Mouse (Mus musculus) testis, postnatal 10 days (tissue): ENCODE results near the gene Prkar1a.
"Not testable (repeated sequence)": the region's sequence is repeated elsewhere in the genome, so short reads cannot be mapped to it uniquely, and the experiment has no call there.

Experiments used
- DNase-seq: peaks from one replicate; pipeline ENCODE4 v3.0.0; 2021; ENCODE audit warnings: low spot score

The Prkar1a gene

GRCm38 (mm10) chr11:109648510-109648909 lies 695 bp upstream of the Prkar1a start:
- DNase-seq = no peak

GRCm38 (mm10) chr11:109649975-109650701 lies 933 bp downstream of the Prkar1a start:
- peak; percentile 81 for DNase-seq

- DNase-seq = peak; percentile 92
Observed at GRCm38 (mm10) chr11:109650788-109651565, 1.8 kb downstream of the Prkar1a start.

GRCm38 (mm10) chr11:109651566-109652024 lies 2.4 kb downstream of the Prkar1a start:
- DNase-seq = peak; percentile 60

GRCm38 (mm10) chr11:109652505-109652904 lies 3.3 kb downstream of the Prkar1a start:
- no peak for DNase-seq

GRCm38 (mm10) chr11:109653201-109653600 lies 4.0 kb downstream of the Prkar1a start:
- DNase-seq = no peak

GRCm38 (mm10) chr11:109654581-109654980 lies 5.4 kb downstream of the Prkar1a start:
- no peak for DNase-seq

- no peak for DNase-seq
Observed at GRCm38 (mm10) chr11:109656232-109656631, 7.0 kb downstream of the Prkar1a start.

GRCm38 (mm10) chr11:109660526-109660925 lies 11.3 kb downstream of the Prkar1a start:
- DNase-seq = not testable (repeated sequence)

- DNase-seq = no peak
Observed at GRCm38 (mm10) chr11:109664293-109664692, 15.1 kb downstream of the Prkar1a start.

GRCm38 (mm10) chr11:109665424-109665823 lies 16.2 kb downstream of the Prkar1a start:
- no peak for DNase-seq

GRCm38 (mm10) chr11:109666411-109666810 lies 17.2 kb downstream of the Prkar1a start:
- no peak for DNase-seq

- DNase-seq = no peak
Observed at GRCm38 (mm10) chr11:109667371-109667770, 18.2 kb downstream of the Prkar1a start.

GRCm38 (mm10) chr11:109668115-109668725 lies 19.0 kb downstream of the Prkar1a start:
- no peak for DNase-seq

- no peak for DNase-seq
Observed at GRCm38 (mm10) chr11:109669149-109669708, 20.0 kb downstream of the Prkar1a start.

- DNase-seq = no peak
Observed at GRCm38 (mm10) chr11:109670026-109670916, 21.1 kb downstream of the Prkar1a start.

GRCm38 (mm10) chr11:109671136-109672020 lies 22.2 kb downstream of the Prkar1a start:
- no peak for DNase-seq

- no peak for DNase-seq
Observed at GRCm38 (mm10) chr11:109672021-109672324, 22.8 kb downstream of the Prkar1a start.

GRCm38 (mm10) chr11:109672396-109672795 lies 23.2 kb downstream of the Prkar1a start:
- no peak for DNase-seq
